Mouse (Mus musculus): ENCODE measurements around the gene Gm13090. TPM values are rescaled to one million over a fixed set of nuclear protein-coding genes. Genes with fewer than 3 reads are reported as not detected.

The Gm13090 gene
- polyA plus RNA-seq, 1 experiment, result not detected

GRCm38 (mm10) chr4:151051162-151051561 lies 38.2 kb upstream of the Gm13090 start:
- Histone ChIP-seq H3K4me3 (ENCODE audit: control insufficient read depth, insufficient read depth, low read length) (no peak overlapping the region), H3K27me3 (ENCODE audit: control insufficient read depth, insufficient read depth, low read length) (no peaks in the 10 kb centered on the region), H3K36me3 (ENCODE audit: control insufficient read depth, insufficient read depth, low read length) (peaks cover 10% of the 10 kb centered on the region), H3K4me1 (replicated peaks; ENCODE audit: control insufficient read depth, insufficient read depth, low read length) (no peaks in the 10 kb centered on the region), H3K27ac (ENCODE audit: control insufficient read depth, insufficient read depth, low read length) (no peak overlapping the region)
- no peak for DNase-seq
- 59% methylated on average over 1 of the region's 1 CpGs for WGBS
- TF ChIP-seq CTCF (IDR thresholded peaks at IDR 0.05; ENCODE audit: borderline replicate concordance, control insufficient read depth, extremely low read depth, insufficient read depth, low read length, poor library complexity), result no peak
- TF ChIP-seq POLR2A (IDR thresholded peaks at IDR 0.05; ENCODE audit: control insufficient read depth, extremely low read depth, insufficient read depth, low read length, poor library complexity), result no peak

- peaks cover 3% of the 10 kb centered on the region for H3K4me1 ChIP-seq (replicated peaks; ENCODE audit: control insufficient read depth, insufficient read depth, low read length)
- DNase-seq, result peak; percentile 99
- H3K27ac ChIP-seq (ENCODE audit: control insufficient read depth, insufficient read depth, low read length), result no peak within 1 kb of the TSS
- H3K27me3 ChIP-seq (ENCODE audit: control insufficient read depth, insufficient read depth, low read length), result no peaks in the 10 kb centered on the region
- H3K36me3 ChIP-seq (ENCODE audit: control insufficient read depth, insufficient read depth, low read length), result no peaks in the 10 kb centered on the region
- peak within 1 kb of the TSS; percentile 65 for H3K4me3 ChIP-seq (ENCODE audit: control insufficient read depth, insufficient read depth, low read length)
- WGBS, result under 1% methylated on average over 113 of the region's 114 CpGs
- no peak; the same call in 1 of the 2 replicates for TF ChIP-seq CTCF (IDR thresholded peaks at IDR 0.05; ENCODE audit: borderline replicate concordance, control insufficient read depth, extremely low read depth, insufficient read depth, low read length, poor library complexity)
- TF ChIP-seq POLR2A (IDR thresholded peaks at IDR 0.05; ENCODE audit: control insufficient read depth, extremely low read depth, insufficient read depth, low read length, poor library complexity), result 0 out of 2 replicates have a peak, but pooled peaks have one; percentile 40
Measured at GRCm38 (mm10) chr4:151057347-151058321, 31.7 kb upstream of the Gm13090 start, which contains the start of gene Vamp3. Gene Vamp3, minus strand, starts transcription at chr4:151057963.

GRCm38 (mm10) chr4:151058634-151059033 lies 30.7 kb upstream of the Gm13090 start:
- H3K36me3 ChIP-seq (ENCODE audit: control insufficient read depth, insufficient read depth, low read length), result no peaks in the 10 kb centered on the region
- H3K27me3 ChIP-seq (ENCODE audit: control insufficient read depth, insufficient read depth, low read length), result no peaks in the 10 kb centered on the region
- no peak for DNase-seq
- peaks cover 3% of the 10 kb centered on the region for H3K4me1 ChIP-seq (replicated peaks; ENCODE audit: control insufficient read depth, insufficient read depth, low read length)
- no peak overlapping the region for H3K27ac ChIP-seq (ENCODE audit: control insufficient read depth, insufficient read depth, low read length)
- TF ChIP-seq CTCF (IDR thresholded peaks at IDR 0.05; ENCODE audit: borderline replicate concordance, control insufficient read depth, extremely low read depth, insufficient read depth, low read length, poor library complexity) (no peak), POLR2A (IDR thresholded peaks at IDR 0.05; ENCODE audit: control insufficient read depth, extremely low read depth, insufficient read depth, low read length, poor library complexity) (no peak)
- 96% methylated on average over 4 of the region's 4 CpGs for WGBS
- no peak overlapping the region for H3K4me3 ChIP-seq (ENCODE audit: control insufficient read depth, insufficient read depth, low read length)

GRCm38 (mm10) chr4:151059566-151059965 lies 29.8 kb upstream of the Gm13090 start:
- TF ChIP-seq POLR2A (IDR thresholded peaks at IDR 0.05; ENCODE audit: control insufficient read depth, extremely low read depth, insufficient read depth, low read length, poor library complexity) (no peak), CTCF (IDR thresholded peaks at IDR 0.05; ENCODE audit: borderline replicate concordance, control insufficient read depth, extremely low read depth, insufficient read depth, low read length, poor library complexity) (no peak)
- Histone ChIP-seq H3K36me3 (ENCODE audit: control insufficient read depth, insufficient read depth, low read length) (no peaks in the 10 kb centered on the region), H3K4me1 (replicated peaks; ENCODE audit: control insufficient read depth, insufficient read depth, low read length) (peaks cover 3% of the 10 kb centered on the region), H3K27me3 (ENCODE audit: control insufficient read depth, insufficient read depth, low read length) (no peaks in the 10 kb centered on the region), H3K27ac (ENCODE audit: control insufficient read depth, insufficient read depth, low read length) (no peak overlapping the region), H3K4me3 (ENCODE audit: control insufficient read depth, insufficient read depth, low read length) (no peak overlapping the region)
- 97% methylated on average over 4 of the region's 4 CpGs for WGBS
- no peak for DNase-seq

GRCm38 (mm10) chr4:151068751-151069150 lies 20.6 kb upstream of the Gm13090 start:
- Histone ChIP-seq H3K36me3 (ENCODE audit: control insufficient read depth, insufficient read depth, low read length) (no peaks in the 10 kb centered on the region), H3K4me1 (replicated peaks; ENCODE audit: control insufficient read depth, insufficient read depth, low read length) (no peaks in the 10 kb centered on the region), H3K4me3 (ENCODE audit: control insufficient read depth, insufficient read depth, low read length) (no peak overlapping the region), H3K27ac (ENCODE audit: control insufficient read depth, insufficient read depth, low read length) (no peak overlapping the region), H3K27me3 (ENCODE audit: control insufficient read depth, insufficient read depth, low read length) (no peaks in the 10 kb centered on the region)
- TF ChIP-seq CTCF (IDR thresholded peaks at IDR 0.05; ENCODE audit: borderline replicate concordance, control insufficient read depth, extremely low read depth, insufficient read depth, low read length, poor library complexity) (no peak), POLR2A (IDR thresholded peaks at IDR 0.05; ENCODE audit: control insufficient read depth, extremely low read depth, insufficient read depth, low read length, poor library complexity) (no peak)
- DNase-seq, result no peak
- 36% methylated on average over 4 of the region's 4 CpGs for WGBS

- Histone ChIP-seq H3K27me3 (ENCODE audit: control insufficient read depth, insufficient read depth, low read length) (no peaks in the 10 kb centered on the region), H3K36me3 (ENCODE audit: control insufficient read depth, insufficient read depth, low read length) (no peaks in the 10 kb centered on the region), H3K27ac (ENCODE audit: control insufficient read depth, insufficient read depth, low read length) (no peak overlapping the region), H3K4me3 (ENCODE audit: control insufficient read depth, insufficient read depth, low read length) (no peak overlapping the region), H3K4me1 (replicated peaks; ENCODE audit: control insufficient read depth, insufficient read depth, low read length) (no peaks in the 10 kb centered on the region)
- 33% methylated on average over 7 of the region's 7 CpGs for WGBS
- DNase-seq, result no peak
- TF ChIP-seq POLR2A (IDR thresholded peaks at IDR 0.05; ENCODE audit: control insufficient read depth, extremely low read depth, insufficient read depth, low read length, poor library complexity) (no peak), CTCF (IDR thresholded peaks at IDR 0.05; ENCODE audit: borderline replicate concordance, control insufficient read depth, extremely low read depth, insufficient read depth, low read length, poor library complexity) (no peak)
Measured at GRCm38 (mm10) chr4:151070962-151071361, 18.4 kb upstream of the Gm13090 start.

All from thymus, adult 2 months (tissue).